Mouse (Mus musculus) spleen, adult 2 months (tissue): Measurements from ENCODE around the gene Dlgap3.

ENCODE experiments used
- CTCF ChIP-seq: fragments of 200-500 bp; IDR thresholded peaks from 2 replicates; pipeline ENCODE4 v1.5.1; 2011; ENCODE audit warnings: mild to moderate bottlenecking, inconsistent platforms; ENCODE audit not compliant: insufficient read depth, insufficient read length, insufficient replicate concordance; ENCODE audit errors: extremely low read depth
- POLR2A ChIP-seq: fragments of 200-500 bp; IDR thresholded peaks from 2 replicates; pipeline ENCODE4 v1.6.1; 2011; ENCODE audit warnings: low read depth, low read length, inconsistent platforms

DNA sequence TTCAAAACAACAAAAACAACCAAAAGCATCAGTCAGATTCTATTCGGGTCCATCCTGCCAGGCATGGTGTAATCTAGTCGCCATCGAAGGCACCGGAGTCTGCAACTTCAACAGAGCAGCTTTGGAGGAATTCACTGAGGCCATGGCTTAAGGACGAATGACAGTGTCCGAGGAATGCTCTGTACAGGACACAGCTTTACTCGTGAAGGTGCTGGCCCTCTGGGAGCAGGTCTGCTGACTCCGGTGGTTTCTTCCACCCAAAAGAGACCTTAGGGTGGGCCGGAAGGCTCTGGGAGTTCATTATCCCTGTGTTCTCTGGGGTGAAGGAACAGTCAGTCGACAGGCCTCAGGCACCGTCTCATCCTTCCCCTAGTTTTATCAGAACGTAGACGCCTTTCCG lies 92.6 kb downstream of the Dlgap3 start:
- TF ChIP-seq POLR2A (no peak), CTCF (no peak)
